In genomic region chr2:30659836-30660612, GRCm38 (mm10) we compare ENCODE assay signal across 8 mouse cellular contexts.
A peak's percentile ranks its signal among the peaks of the same experiment; 100 is the strongest.
DNase-seq lines count a peak whose midpoint lies in the region; ATAC-seq and TF ChIP-seq lines count a peak whose summit lies in the region.

No protein-coding gene starts in this region.

- H3K36me3 ChIP-seq in E14TG2a.4 (ENCODE audit: insufficient read depth, low read length), result no peaks in the 10 kb centered on the region
- no peaks in the 10 kb centered on the region for H3K36me3 ChIP-seq in heart, postnatal 0 days (replicated peaks; ENCODE audit: control insufficient read depth, insufficient read depth, low read length)
- H3K36me3 ChIP-seq in liver, postnatal 0 days (replicated peaks; ENCODE audit: insufficient read depth, low read length), result no peaks in the 10 kb centered on the region

- H3K9ac ChIP-seq in heart, postnatal 0 days (replicated peaks; ENCODE audit: low read depth, low read length), result 0 out of 2 replicates have a peak overlapping the region, but pooled peaks have one; percentile 61
- H3K9ac ChIP-seq in liver, postnatal 0 days (replicated peaks), result no peak overlapping the region

- peak; percentile 60 for DNase-seq in cerebellum, adult 9-11 months
- no peak for DNase-seq in cerebellum, postnatal 4 days (ENCODE audit: low spot score in 2 of 2)
- DNase-seq in heart, postnatal 0 days (ENCODE audit: low spot score), result no peak
- DNase-seq in liver, postnatal 0 days, result no peak
- DNase-seq in urinary bladder, adult 18-20 months (ENCODE audit: low spot score in 2 of 2), result no peak
- no peak for DNase-seq in retina, embryonic 14.5 days (ENCODE audit: low spot score)
- DNase-seq in right cerebral cortex, postnatal 25 days, result no peak

- peaks cover 56% of the 10 kb centered on the region for H3K4me1 ChIP-seq in E14TG2a.4 (replicated peaks; ENCODE audit: low read depth, low read length)
- H3K4me1 ChIP-seq in heart, postnatal 0 days (ENCODE audit: control insufficient read depth, insufficient read depth), result peaks cover 39% of the 10 kb centered on the region
- H3K4me1 ChIP-seq in liver, postnatal 0 days (ENCODE audit: insufficient read depth), result peaks cover 32% of the 10 kb centered on the region

- ATAC-seq in heart, postnatal 0 days (ENCODE audit: insufficient read depth, low read depth), result no peak
- no peak for ATAC-seq in liver, postnatal 0 days

- TF ChIP-seq EP300 in heart, postnatal 0 days (IDR thresholded peaks at IDR 0.05; ENCODE audit: low read depth), result no peak
- TF ChIP-seq EP300 in liver, postnatal 0 days (IDR thresholded peaks at IDR 0.05; ENCODE audit: low read depth), result no peak

- H3K9me3 ChIP-seq in E14TG2a.4 (ENCODE audit: low read length), result no peaks in the 10 kb centered on the region
- H3K9me3 ChIP-seq in heart, postnatal 0 days (replicated peaks; ENCODE audit: control insufficient read depth, low read length), result no peaks in the 10 kb centered on the region
- no peaks in the 10 kb centered on the region for H3K9me3 ChIP-seq in liver, postnatal 0 days (ENCODE audit: low read length)

- WGBS in heart, postnatal 0 days, result 43% methylated on average over 11 of the region's 11 CpGs
- WGBS in liver, postnatal 0 days (ENCODE audit: insufficient replicate concordance), result 49% methylated on average over 11 of the region's 11 CpGs

- no peak for TF ChIP-seq CTCF in E14TG2a.4 (conservative IDR thresholded peaks at IDR 0.05; ENCODE audit: low read length)
- no peak for TF ChIP-seq CTCF in heart, postnatal 0 days (IDR thresholded peaks at IDR 0.05; ENCODE audit: low read depth)
- TF ChIP-seq CTCF in liver, postnatal 0 days (IDR thresholded peaks at IDR 0.05; ENCODE audit: low read depth), result no peak

- no peak overlapping the region for H3K4me2 ChIP-seq in heart, postnatal 0 days (ENCODE audit: low read depth, low read length)
- H3K4me2 ChIP-seq in liver, postnatal 0 days (ENCODE audit: low read depth, low read length), result no peak overlapping the region

- peak overlapping the region; percentile 43; the same call in 1 of the 2 replicates for H3K4me3 ChIP-seq in E14TG2a.4 (replicated peaks; ENCODE audit: low read length)
- no peak overlapping the region for H3K4me3 ChIP-seq in heart, postnatal 0 days (ENCODE audit: low read depth, low read length)
- H3K4me3 ChIP-seq in liver, postnatal 0 days (ENCODE audit: low read depth, low read length), result no peak overlapping the region

- H3K27me3 ChIP-seq in E14TG2a.4 (ENCODE audit: insufficient read depth, low read length), result peaks cover 58% of the 10 kb centered on the region
- H3K27me3 ChIP-seq in heart, postnatal 0 days (ENCODE audit: control insufficient read depth, insufficient read depth, low read length), result no peaks in the 10 kb centered on the region
- H3K27me3 ChIP-seq in liver, postnatal 0 days (ENCODE audit: insufficient read depth, low read length), result no peaks in the 10 kb centered on the region

- peak overlapping the region; percentile 97 for H3K27ac ChIP-seq in heart, postnatal 0 days (ENCODE audit: low read depth)
- peak overlapping the region; percentile 85 for H3K27ac ChIP-seq in liver, postnatal 0 days (ENCODE audit: low read depth)
